Mouse (Mus musculus) myocyte (in vitro differentiated cells): ENCODE measurements at regions not wholly inside any gene's neighbourhood (a gene's known extent, or its start where the extent isn't known, plus 50 kb on each side); places are given as distances from the start of the nearest gene placed in this dataset.

Experiments used
- MAX ChIP-seq: IDR thresholded peaks from one replicate; pipeline ENCODE4 v1.6.1; 2011; ENCODE audit warnings: low read depth, mild to moderate bottlenecking, control low read depth
- POLR2A ChIP-seq: IDR thresholded peaks from one replicate; pipeline ENCODE4 v1.6.1; 2011; ENCODE audit warnings: low read depth, mild to moderate bottlenecking, control low read depth, moderate library complexity; ENCODE audit not compliant: insufficient read length

DNA sequence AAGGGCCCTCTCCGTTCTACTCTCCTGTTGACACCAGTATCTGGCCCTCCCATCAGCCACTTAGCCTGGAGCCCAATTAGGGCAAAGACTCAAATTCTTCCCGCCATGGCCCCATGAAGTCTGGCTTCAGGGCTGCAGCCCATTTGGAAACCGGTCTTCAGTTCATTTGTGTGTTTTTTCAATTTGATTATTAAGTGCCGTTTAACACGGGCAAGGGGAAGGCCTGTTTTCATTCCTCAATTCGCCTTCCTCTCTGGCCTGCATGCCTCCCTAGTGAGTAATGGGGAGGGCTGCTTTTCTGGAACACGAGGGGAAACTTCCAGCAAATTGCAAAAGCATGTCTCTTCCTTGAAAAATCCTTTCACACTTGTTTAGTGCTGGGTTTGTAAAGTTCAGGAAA, 89.1 kb upstream of the Rbpj start:
- TF ChIP-seq MAX (no peak), POLR2A (no peak)
